Mouse (Mus musculus): ENCODE data around the gene Ppp2r3c.
"Not testable (repeated sequence)": the region's sequence is repeated elsewhere in the genome, so short reads cannot be mapped to it uniquely, and the experiment has no call there.

GRCm38 (mm10) chr12:55338490-55338889 lies 35.7 kb upstream of the Ppp2r3c start:
- TF ChIP-seq POLR2A, CTCF (IDR thresholded peaks at IDR 0.05; ENCODE audit: insufficient read depth, low read depth, low read length): not testable (repeated sequence)
